Mouse (Mus musculus) brain, embryonic 14.5 days (tissue): ENCODE measurements around the gene Ccdc189.

Source experiments
- CTCF ChIP-seq: fragments of 200-500 bp; IDR thresholded peaks from 2 replicates; pipeline ENCODE4 v1.5.1; 2012; ENCODE audit warnings: inconsistent platforms, mild to moderate bottlenecking, moderate library complexity, borderline replicate concordance; ENCODE audit not compliant: insufficient read depth, insufficient read length; ENCODE audit errors: extremely low read depth
- POLR2A ChIP-seq: fragments of 200-500 bp; IDR thresholded peaks from 2 replicates; pipeline ENCODE4 v1.6.1; 2012; ENCODE audit warnings: mild to moderate bottlenecking, inconsistent platforms, borderline replicate concordance; ENCODE audit not compliant: poor library complexity, insufficient read depth, insufficient read length, severe bottlenecking; ENCODE audit errors: extremely low read depth

- TF ChIP-seq CTCF (no peak), POLR2A (no peak)
Observed at GRCm38 (mm10) chr7:127574115-127574514, 14.3 kb downstream of the Ccdc189 start.
